Mouse (Mus musculus) ovary, postnatal 14 days (tissue): ENCODE results near the gene Rps15.

Source experiments
- DNase-seq: peaks from one replicate; pipeline ENCODE4 v3.0.0; 2022; ENCODE audit warnings: low spot score

Gene Rps15

GRCm38 (mm10) chr10:80260642-80261584 lies 31.3 kb upstream of the Rps15 start, which contains the start of the genes Gamt and Dazap1:
Gene Gamt (minus strand): TSS chr10:80261012.
Gene Dazap1 (plus strand): TSS chr10:80261486.
- DNase-seq: peak; percentile 97

- peak; percentile 94 for DNase-seq
Observed at GRCm38 (mm10) chr10:80261585-80261968, 30.7 kb upstream of the Rps15 start.

DNA sequence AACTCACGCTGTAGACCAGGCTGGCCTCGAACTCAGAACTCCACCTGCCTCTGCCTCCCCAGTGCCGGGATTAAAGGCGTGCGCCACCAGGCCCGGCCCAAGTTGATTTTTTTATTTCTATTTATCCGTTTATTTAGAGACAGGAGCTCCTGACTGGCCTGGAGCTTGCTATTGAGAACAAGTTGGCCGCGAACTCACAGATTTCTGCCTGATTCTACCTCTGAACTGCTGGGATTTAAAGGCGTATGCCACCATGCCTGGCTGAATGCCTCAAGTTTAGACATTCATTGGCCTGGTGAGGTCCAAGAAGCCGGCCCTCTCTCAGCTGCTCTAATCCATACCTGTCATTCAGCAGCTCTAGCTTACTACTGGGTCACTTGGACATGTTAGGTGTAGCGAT lies 30.1 kb upstream of the Rps15 start:
- DNase-seq: no peak

- DNase-seq: no peak
Observed at GRCm38 (mm10) chr10:80262776-80263365, 29.4 kb upstream of the Rps15 start.

DNA sequence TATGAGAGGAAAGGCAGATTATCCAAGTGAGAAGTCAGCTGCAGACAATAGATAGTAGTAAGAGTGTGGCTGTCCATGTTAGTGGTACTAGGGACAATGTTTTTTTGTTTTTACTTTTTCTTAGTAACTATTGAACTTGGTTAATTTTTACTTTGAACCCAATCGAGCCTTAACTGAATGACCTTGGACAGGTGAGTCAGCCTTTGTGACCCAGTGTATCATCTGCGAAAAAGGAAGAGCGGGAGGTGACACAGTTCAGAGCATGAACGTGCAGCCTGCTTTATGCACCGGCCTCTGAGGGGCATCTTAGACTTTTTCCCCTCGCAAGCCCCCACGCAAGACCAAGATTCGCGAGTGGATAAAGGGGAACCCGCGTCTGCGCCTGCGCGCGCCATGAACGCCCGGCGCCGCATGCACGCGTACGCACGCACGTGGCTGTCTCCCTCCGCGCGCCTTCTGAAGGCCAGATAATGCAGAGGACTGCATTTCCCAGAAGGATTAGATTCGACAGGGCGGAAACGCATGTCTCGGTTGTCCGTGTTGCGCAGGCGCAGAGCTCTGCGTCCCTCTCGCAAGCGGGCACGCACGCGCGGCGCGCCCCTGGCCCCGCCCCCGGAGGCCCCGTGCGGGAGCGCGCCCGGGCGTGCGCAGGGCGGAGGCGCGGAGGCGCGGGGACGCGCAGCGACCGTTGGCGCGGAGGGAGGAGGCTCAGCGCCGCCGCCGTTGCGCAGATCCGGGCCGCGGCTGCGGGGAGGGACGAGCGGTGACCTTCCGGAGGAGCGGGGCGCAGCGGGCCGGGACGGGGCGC lies 27.7 kb upstream of the Rps15 start:
- peak; percentile 98 for DNase-seq

- no peak for DNase-seq
Observed at GRCm38 (mm10) chr10:80265149-80265486, 27.1 kb upstream of the Rps15 start.

DNA sequence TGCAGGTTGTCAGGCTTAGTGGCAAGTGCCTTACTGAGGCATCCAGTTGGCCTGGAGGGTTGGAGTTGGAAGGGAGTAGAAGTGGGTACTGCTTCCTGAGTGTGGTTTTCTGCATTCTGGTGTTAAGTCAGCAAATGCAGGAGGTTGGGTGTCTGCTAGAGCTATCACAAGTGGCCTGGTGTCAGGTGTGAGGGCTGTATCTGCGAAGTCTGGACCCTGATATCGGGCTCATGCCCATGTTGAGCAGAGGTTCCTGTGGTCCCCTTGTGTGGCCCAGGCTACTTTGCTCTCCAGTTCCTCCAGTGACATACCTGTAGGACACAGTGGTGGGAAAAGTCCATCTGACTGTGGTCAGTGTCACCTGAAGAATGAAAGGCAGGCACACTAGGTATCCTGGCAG lies 22.2 kb upstream of the Rps15 start:
- DNase-seq: no peak

GRCm38 (mm10) chr10:80270734-80271181 lies 21.5 kb upstream of the Rps15 start:
- no peak for DNase-seq

- no peak for DNase-seq
Observed at GRCm38 (mm10) chr10:80271186-80271843, 20.9 kb upstream of the Rps15 start.

DNA sequence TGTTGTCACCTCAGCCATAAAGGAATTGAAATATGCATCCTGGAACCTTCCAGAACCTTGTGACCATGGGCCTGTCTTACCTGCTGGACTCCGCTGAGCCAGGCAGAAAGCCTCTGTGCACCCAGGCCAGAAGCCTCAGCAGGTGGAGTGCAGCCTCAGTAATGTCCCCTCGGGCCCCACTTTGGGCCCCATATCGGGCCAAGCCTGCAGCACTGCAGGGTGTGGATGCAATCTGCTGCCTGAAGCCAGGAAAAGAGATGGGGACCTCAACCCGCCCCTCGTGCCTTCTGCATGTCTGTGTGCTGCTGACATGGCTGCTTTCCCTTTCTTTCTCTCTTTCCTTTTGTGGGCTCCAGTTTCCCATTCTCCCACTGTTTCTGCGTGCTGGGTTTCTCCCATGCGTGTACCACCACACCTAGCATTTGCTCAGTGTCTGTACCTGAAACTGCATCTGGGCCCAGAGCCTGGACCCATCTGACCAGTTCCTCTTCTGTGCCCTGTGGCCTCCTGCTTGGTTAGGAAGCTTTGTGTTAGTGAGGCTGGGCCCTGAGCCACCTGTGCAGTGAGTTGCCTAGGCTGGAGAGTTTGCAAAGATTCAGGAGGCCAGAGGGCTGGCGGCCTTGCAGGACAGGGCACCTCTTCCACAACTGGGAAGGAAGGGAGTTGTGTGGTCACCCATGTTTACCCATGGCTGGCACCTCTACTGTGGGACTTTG lies 20.2 kb upstream of the Rps15 start:
- no peak for DNase-seq

DNA sequence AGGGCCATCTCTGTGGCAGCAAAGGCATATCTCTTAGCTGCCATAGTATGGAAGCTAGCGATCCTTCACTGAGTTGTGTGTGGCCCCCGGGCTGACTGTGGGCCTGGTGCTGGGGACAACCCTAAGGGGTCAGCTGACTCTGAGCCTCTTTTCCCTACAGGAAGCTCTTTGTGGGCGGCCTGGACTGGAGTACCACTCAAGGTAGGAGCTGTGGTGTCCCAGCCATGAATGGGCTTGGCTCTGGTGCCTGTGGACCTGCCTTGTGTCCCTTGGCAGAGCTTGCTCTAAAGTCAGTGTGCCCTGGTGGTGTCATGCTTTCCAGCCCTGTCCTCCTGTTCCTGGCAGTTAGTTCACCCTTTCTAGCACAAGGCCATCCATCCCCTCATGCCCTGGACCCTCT lies 18.4 kb upstream of the Rps15 start:
- no peak for DNase-seq

DNA sequence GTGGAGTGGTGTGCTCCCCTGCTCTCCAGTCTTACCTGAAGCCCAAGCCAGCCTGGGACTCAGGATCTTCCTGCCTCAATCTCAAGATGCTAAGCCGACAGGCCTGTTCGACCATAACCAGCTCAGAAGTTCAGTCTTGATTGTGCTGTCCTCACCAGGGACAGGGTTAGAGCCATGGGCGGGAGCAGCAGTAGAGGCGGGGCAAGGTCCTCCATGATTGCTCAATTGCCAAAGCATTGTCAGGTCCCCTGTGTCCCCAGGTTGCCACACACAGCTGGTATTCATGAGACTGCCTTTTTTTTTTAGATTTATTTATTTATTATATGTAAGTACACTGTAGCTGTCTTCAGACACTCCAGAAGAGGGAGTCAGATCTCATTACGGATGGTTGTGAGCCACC lies 16.0 kb upstream of the Rps15 start:
- no peak for DNase-seq

DNA sequence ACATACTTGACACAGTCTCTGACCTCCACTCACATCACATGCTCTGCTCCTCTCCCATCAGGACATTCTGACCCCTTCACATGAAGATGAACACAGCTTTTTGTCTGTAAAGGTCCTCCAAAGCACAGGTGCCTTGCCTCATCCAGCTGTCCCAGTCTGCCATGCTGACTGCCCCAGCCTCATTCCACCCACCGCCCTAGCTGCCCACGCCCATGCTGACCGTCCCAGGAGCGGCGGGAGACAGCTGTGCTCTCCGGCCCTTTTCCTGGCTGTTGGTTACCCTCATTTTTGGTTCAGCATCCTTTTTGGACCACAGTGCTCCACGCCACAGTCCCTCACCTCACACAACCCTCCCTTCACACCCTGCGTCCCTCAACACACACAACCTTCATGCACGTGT lies 13.9 kb upstream of the Rps15 start:
- no peak for DNase-seq

DNA sequence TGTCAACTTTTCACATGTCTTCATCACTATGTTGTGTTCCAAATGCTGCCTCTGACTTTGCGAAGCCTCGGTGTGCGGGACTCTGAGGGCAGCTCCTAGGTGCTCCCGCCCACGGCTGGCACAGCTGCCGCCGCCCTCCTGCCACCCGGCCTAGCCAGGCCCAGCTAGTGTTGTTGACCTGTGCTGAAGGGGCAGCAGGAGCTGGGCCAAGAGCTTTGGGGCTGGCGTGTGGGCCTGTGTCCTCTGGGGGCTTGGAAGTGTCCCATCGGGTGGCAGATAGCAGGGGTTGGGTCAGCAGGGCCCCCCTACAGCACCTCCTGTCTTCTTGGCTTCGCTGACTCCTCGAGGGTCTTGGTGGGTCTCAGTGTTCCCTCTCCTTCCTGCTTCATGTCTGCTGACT lies 13.0 kb upstream of the Rps15 start:
- no peak for DNase-seq

GRCm38 (mm10) chr10:80281304-80281703 lies 10.9 kb upstream of the Rps15 start:
- no peak for DNase-seq

GRCm38 (mm10) chr10:80281921-80282371 lies 10.3 kb upstream of the Rps15 start:
- no peak for DNase-seq

DNA sequence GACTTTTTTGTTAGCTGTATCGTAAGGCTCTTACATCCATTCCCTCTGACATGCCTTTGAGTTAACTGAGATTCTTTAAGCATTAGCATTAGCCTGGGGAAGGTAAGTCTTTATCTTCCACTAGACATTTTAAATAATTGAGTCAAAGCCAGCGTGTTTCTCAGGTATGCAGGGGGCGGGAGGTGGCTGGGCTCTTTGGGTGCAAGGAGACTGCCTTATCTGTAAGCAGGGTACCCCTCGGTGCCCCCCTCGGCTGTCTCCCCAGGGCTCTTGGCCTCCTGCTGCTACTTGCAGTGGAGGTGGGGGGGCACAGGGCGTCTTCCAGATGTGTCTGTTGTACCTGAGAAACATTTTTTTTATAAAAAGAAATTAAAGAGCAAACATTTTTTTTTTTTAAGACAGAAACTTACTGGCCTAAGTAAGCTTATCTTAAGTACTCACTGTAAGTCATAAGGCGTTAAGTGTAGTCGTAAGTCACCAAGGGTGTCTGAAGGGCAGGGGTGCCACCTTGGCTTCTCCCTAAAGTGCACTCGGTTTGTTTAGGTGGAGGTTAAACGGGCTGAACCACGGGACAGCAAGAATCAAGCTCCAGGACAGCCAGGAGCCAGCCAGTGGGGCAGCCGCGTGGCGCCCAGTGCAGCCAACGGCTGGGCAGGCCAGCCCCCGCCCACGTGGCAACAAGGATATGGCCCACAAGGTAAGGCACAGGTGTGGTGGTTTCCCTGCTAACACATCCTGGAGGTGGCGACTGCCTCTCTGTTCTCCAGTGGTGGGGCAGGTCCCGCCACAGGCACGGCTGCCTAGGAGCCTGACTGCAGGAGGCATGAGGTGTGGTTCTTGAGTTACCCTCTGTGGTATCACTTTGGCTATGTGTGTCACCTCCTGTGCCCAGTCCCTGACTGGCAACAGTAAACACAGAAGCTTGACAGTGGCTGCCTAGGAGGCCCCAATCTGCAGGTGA lies 9.5 kb upstream of the Rps15 start:
- no peak for DNase-seq

DNA sequence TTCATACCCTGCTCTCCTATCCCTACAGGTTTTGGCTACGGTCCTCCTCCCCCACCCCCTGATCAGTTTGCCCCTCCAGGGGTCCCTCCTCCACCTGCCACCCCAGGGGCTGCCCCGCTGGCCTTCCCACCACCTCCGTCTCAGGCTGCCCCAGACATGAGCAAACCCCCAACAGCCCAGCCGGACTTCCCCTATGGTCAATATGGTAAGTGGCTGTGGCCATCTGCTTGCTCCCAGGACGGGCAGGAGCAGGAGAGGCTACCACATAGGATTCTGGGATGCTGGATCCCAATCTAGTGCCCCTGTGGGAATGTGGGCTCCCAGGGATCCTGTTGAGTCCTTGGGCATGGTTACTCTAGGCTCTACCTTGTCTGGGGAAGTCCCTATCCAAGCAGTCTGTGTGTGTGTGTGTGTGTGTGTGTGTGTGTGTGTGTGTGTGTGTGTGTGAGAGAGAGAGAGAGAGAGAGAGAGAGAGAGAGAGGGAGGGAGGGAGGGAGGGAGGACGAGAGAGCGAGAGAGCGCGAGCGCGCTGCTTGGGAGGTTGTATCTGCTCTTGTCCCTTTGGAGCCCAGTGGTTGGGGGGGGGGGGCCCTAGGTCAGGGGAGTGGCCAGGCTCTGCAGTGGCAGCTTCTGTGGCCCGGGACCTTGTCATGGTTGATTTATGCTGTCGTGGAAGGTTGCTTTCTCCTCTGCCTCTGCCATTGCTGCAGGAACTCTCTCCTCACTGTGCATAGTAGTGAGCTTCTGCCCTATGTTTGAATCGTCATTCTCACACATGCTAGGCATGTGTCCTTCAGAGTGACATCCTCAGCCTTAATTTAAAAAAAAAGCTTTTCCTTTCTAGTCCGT lies 6.8 kb upstream of the Rps15 start:
- DNase-seq: no peak

DNA sequence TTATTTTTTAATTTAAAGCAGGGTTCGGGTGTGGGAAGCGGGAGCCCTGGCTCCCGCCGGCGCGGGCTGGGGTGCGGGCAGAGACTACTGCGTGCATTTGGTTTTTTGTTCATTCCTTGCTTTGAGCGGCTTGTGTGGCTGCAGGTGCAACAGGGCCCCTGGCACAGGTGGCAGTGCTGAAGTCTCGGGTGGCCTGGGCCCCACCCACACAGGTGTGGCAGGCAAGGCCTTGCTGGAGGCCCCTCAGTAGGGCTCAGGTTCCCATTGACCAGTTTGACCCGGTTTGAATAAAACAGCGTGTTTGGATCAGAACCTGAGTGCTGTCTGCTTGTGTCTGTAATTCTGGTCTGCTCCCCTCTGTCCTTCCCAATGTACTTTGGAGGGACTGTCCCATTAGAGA lies 4.2 kb upstream of the Rps15 start:
- DNase-seq: no peak
